Mouse (Mus musculus) limb, embryonic 14.5 days (tissue): Measurements from ENCODE around the gene Cdkn2c. TPM values are rescaled to one million over a fixed set of nuclear protein-coding genes. Genes with fewer than 3 reads are reported as not detected.

Experiments
- ATAC-seq: fragments of 200-750 bp; cut with Nextera tagmentation; 2 replicates; pipeline ENCODE4 v1.8.0; 2017; ENCODE audit warnings: low read depth, moderate number of reproducible peaks, moderate TSS enrichment; ENCODE audit not compliant: low FRiP score
- DNase-seq: peaks from one replicate; pipeline ENCODE4 v3.0.0-alpha.2; 2015; ENCODE audit warnings: low spot score
- H3K27ac ChIP-seq: fragments of 300-500 bp; sonication (generic); replicated peaks from 2 replicates; pipeline ENCODE4 v1.5.1; 2014; ENCODE audit warnings: low read depth, mild to moderate bottlenecking, low read length, moderate library complexity, mixed read lengths
- H3K27me3 ChIP-seq: fragments of 300-500 bp; sonication (generic); 2 replicates; pipeline ENCODE4 v1.6.1; 2014; ENCODE audit warnings: low read length, mixed read lengths; ENCODE audit not compliant: control insufficient read depth, insufficient read depth
- H3K36me3 ChIP-seq: fragments of 300-500 bp; sonication (generic); 2 replicates; pipeline ENCODE4 v1.6.1; 2014; ENCODE audit warnings: mild to moderate bottlenecking, low read length, moderate library complexity, mixed read lengths; ENCODE audit not compliant: control insufficient read depth, insufficient read depth
- H3K4me1 ChIP-seq: fragments of 300-500 bp; sonication (generic); 2 replicates; pipeline ENCODE4 v1.6.1; 2014; ENCODE audit warnings: antibody characterized with exemption, low read length, mixed read lengths; ENCODE audit not compliant: control insufficient read depth, insufficient read depth
- H3K4me2 ChIP-seq: fragments of 300-500 bp; sonication (generic); replicated peaks from 2 replicates; pipeline ENCODE4 v1.6.1; 2014; ENCODE audit warnings: low read depth, mild to moderate bottlenecking, low read length, moderate library complexity; ENCODE audit not compliant: severe bottlenecking
- H3K4me3 ChIP-seq: fragments of 300-500 bp; sonication (generic); replicated peaks from 2 replicates; pipeline ENCODE4 v1.5.1; 2014; ENCODE audit warnings: low read length
- H3K9ac ChIP-seq: fragments of 300-500 bp; sonication (generic); 2 replicates; pipeline ENCODE4 v1.6.1; 2014; ENCODE audit warnings: mild to moderate bottlenecking, low read depth, low read length, moderate library complexity; ENCODE audit not compliant: severe bottlenecking
- H3K9me3 ChIP-seq: fragments of 300-500 bp; sonication (generic); 2 replicates; pipeline ENCODE4 v1.6.1; 2016; ENCODE audit warnings: low read length; ENCODE audit not compliant: control insufficient read depth
- POLR2A ChIP-seq: fragments of 200-500 bp; IDR thresholded peaks from 2 replicates; pipeline ENCODE4 v1.8.0; 2012; ENCODE audit warnings: inconsistent platforms, mild to moderate bottlenecking, moderate library complexity, borderline replicate concordance; ENCODE audit not compliant: insufficient read depth, insufficient read length; ENCODE audit errors: extremely low read depth
- whole genome bisulfite sequencing: fragments of 180-500 bp; shearing (Covaris S2); extraction: QIAGEN DNeasy Blood & Tissue Kit; methylation state at CpG from one replicate; pipeline ENCODE4 v1.1.7; 2014; 5-methylcytosine and 5-hydroxymethylcytosine counted together
- polyA plus RNA-seq, 2 experiments: library from polyadenylated mRNA; depleted of rRNA in 1 of 2; stranded (reverse) in 1 of 2; unstranded in 1 of 2; fragments of >200 nt; fragmentation: Nextera tagmentation in 1 of 2; extraction: Ambion mirVana in 1 of 2; gene quantifications; 2 replicates each; pipeline versions ENCODE4 v1.2.1 to v1.2.3; 2012 to 2014

Cdkn2c gene
- polyA plus RNA-seq, 2 experiments: 13.4 to 14.5 TPM

DNA sequence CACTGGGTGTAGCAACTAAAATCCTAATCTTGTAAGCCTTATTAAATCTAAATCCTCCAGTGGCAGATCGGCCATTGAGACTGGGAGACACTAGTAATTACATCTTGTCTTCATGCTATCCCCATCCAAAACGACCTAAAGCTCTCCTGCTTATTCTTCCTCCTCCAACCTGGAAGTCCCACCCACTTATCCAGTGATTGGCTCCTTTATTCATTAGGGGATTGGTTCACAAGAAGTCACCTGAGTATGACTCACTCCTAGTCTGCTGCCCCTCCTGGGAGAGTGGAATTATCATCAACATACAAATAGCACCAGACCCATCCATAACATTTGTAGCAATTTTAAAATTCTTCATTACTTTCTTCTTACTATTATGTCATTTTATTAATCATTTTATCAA is 16.6 kb upstream of the Cdkn2c start:
- ATAC-seq (no peak), DNase-seq (no peak)
- H3K9me3 ChIP-seq: no peaks in the 10 kb centered on the region
- H3K4me1 ChIP-seq: no peaks in the 10 kb centered on the region
- no peak for TF ChIP-seq POLR2A
- no peak overlapping the region for H3K4me2 ChIP-seq
- no peak overlapping the region for H3K9ac ChIP-seq
- no peak overlapping the region for H3K27ac ChIP-seq
- H3K4me3 ChIP-seq: no peak overlapping the region
- 76% methylated on average over 2 of the region's 2 CpGs for WGBS
- no peaks in the 10 kb centered on the region for H3K27me3 ChIP-seq
- H3K36me3 ChIP-seq: peaks cover 7% of the 10 kb centered on the region

DNA sequence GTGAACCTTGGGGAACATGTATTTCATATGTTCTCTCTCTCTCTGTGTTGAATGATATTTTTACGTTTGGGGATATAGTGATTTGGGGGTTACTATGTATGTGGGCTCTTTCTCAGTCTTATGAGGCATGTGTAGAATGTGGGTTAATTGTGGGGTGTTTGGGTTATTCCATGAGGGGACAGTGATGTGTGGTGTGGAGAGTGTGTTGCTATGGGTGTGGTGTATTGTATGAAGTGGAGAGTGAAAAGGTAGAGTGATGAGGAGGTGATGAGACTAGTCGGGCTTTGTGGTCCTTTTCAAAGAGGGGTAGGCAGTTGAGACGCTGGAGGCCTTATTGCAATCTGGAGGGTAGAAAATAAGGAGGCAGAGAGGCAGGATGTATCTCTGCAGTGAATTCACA is 10.2 kb upstream of the Cdkn2c start:
- ATAC-seq (no peak), DNase-seq (no peak)
- TF ChIP-seq POLR2A: no peak
- Histone ChIP-seq H3K9me3 (no peaks in the 10 kb centered on the region), H3K36me3 (no peaks in the 10 kb centered on the region), H3K9ac (peak overlapping the region; percentile 80), H3K4me1 (peaks cover 6% of the 10 kb centered on the region), H3K4me2 (peak overlapping the region; percentile 63), H3K27me3 (no peaks in the 10 kb centered on the region), H3K4me3 (peak overlapping the region; percentile 84), H3K27ac (peak overlapping the region; percentile 89)
- 1% methylated on average over 3 of the region's 3 CpGs for WGBS

DNA sequence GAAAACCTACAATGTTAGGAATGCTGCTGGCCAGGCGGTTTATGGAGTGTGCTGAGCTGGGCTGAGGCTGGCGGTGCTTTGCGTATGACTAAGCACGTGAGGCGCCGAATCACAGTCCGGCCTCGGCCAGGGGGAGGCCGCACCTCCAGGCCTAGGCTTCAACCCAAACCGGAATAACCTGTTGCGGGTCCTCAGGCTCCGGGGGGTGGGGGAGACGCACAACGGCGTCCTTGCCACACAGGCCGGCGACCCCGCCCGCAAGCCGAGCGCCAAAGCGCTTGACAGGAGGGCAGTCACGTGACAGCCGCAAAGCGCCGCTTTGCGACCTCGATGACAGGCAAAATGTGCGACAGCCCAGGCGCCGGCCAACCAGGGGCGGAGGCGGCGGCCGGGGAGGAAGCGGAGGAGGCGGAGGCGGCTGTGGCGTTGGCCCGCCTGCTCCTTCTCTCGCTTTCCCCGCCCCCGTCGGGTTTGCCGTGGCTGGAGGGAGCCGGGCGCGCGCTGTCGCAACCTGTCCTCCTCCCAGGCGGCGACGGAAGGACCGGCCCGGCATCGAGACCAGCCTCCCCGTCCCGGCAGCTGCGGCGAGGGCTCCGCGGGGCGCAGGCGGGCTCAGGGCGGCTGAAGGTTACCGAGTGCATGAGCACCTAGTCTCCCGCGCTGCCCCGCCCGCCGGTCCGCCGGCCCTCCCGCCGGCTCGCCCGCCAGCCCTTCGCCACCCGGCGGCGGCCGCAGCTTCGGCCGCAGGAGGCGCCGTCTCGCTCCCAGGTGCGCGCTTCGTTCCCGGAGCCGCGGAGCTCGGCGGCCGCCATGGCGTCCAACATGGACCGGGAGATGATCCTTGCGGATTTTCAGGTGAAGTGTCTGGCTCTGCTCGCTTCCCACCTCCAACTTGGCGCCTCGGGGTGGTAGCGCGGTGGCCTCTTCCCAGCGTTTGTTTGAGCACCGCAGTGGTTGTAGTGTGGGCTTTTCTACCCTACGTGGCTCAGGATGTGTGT is 9.5 kb upstream of the Cdkn2c start, which contains the start of gene Faf1:
TSS of gene Faf1 (plus strand) at position 371 of the 998 bp plus-strand sequence.
- H3K9ac ChIP-seq: peak within 1 kb of the TSS; percentile 80
- peaks cover 6% of the 10 kb centered on the region for H3K4me1 ChIP-seq
- H3K27me3 ChIP-seq: no peaks in the 10 kb centered on the region
- H3K27ac ChIP-seq: peak within 1 kb of the TSS; percentile 89
- TF ChIP-seq POLR2A: peak; percentile 83; the same call in 1 of the 2 replicates
- peak within 1 kb of the TSS; percentile 84 for H3K4me3 ChIP-seq
- no peaks in the 10 kb centered on the region for H3K36me3 ChIP-seq
- peak within 1 kb of the TSS; percentile 63 for H3K4me2 ChIP-seq
- no peaks in the 10 kb centered on the region for H3K9me3 ChIP-seq
- DNase-seq (peak; percentile 95), ATAC-seq (peak; percentile 97)
- WGBS: under 1% methylated on average over 61 of the region's 107 CpGs

GRCm38 (mm10) chr4:109674097-109674496 is 7.1 kb upstream of the Cdkn2c start:
- Histone ChIP-seq H3K36me3 (no peaks in the 10 kb centered on the region), H3K9ac (no peak overlapping the region), H3K4me2 (no peak overlapping the region), H3K27me3 (no peaks in the 10 kb centered on the region), H3K4me3 (no peak overlapping the region), H3K4me1 (peaks cover 6% of the 10 kb centered on the region), H3K9me3 (no peaks in the 10 kb centered on the region), H3K27ac (no peak overlapping the region)
- 89% methylated on average over 2 of the region's 2 CpGs for WGBS
- DNase-seq (no peak), ATAC-seq (no peak)
- no peak for TF ChIP-seq POLR2A

- H3K9me3 ChIP-seq: no peaks in the 10 kb centered on the region
- no peak overlapping the region for H3K27ac ChIP-seq
- WGBS: 78% methylated on average over 1 of the region's 1 CpGs
- no peak overlapping the region for H3K4me2 ChIP-seq
- H3K27me3 ChIP-seq: no peaks in the 10 kb centered on the region
- no peak overlapping the region for H3K4me3 ChIP-seq
- no peak overlapping the region for H3K9ac ChIP-seq
- H3K36me3 ChIP-seq: no peaks in the 10 kb centered on the region
- TF ChIP-seq POLR2A: no peak
- ATAC-seq (no peak), DNase-seq (no peak)
- H3K4me1 ChIP-seq: no peaks in the 10 kb centered on the region
Observed at GRCm38 (mm10) chr4:109671941-109672340, 5.0 kb upstream of the Cdkn2c start.
